Mouse (Mus musculus) kidney, adult 9 months (tissue): Measurements from ENCODE around the gene Atp2a2.
A peak's percentile ranks its signal among the peaks of the same experiment; 100 is the strongest.

Source experiments
- DNase-seq: peaks from one replicate; pipeline ENCODE4 v3.0.0; 2022

The Atp2a2 gene

DNA sequence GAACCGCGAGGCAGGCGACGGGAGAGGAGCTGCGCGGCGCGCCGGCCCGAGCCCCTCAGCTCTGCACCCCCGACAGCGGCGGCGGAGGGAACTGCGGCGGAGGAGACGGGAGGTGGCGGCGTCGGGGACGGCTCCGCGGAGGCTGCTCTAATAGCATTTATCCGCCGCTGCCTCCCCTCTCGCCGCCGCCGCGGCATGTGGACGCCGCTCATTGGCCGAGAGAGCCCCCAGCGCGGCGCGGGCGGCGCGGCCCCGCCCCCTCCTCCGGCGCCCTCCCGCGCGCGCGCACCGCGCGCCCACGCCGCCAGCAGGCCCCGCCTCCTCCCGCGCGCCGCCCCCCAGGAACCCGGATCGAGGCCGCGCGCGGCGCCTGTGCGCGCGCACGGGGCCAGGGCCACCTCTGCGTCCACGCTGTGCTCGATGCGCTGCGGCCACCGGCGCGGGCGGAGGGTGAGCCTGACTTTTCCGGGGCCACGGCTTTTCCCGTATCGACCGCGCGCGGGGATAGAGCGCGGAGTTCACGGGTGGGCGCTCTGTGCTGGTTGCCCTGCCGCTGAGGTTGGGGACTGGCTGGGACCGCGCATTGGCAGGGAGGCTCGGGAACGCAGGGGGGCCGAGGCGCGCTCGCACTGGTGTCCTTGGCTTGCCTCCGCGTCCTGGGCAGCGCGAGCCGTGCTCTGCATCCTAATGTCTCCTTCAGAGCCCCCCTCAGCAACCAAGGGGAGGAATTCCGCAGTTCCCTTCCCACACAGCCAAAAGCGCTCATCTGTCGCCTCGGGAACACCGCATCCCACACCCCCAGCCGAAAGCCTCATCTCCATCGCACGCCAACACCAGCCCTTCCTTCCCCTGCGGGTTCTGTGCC, at the start of gene Atp2a2:
Gene Atp2a2, minus strand, starts transcription at position 149 of the 865 bp plus-strand sequence.
- peak; percentile 92 for DNase-seq

DNA sequence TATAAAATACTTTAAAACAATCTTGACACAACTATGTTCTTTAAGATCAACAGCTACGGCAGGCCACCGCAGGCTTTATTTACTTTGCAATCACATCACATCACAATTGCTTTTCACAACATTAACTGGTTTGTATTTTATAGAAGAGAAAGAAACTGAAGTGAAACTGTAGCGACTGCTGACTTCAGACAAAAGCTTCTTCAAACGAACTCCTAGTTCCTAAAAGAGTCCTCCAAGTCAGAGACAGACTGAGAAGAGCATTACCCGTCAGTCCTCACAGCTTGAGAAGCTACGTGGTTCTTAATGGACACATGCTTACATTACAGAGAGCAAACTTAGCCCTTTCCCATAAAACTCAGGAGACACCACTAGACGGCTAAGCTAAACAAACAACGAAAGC, 48.4 kb upstream of the Atp2a2 start:
- DNase-seq: no peak

DNA sequence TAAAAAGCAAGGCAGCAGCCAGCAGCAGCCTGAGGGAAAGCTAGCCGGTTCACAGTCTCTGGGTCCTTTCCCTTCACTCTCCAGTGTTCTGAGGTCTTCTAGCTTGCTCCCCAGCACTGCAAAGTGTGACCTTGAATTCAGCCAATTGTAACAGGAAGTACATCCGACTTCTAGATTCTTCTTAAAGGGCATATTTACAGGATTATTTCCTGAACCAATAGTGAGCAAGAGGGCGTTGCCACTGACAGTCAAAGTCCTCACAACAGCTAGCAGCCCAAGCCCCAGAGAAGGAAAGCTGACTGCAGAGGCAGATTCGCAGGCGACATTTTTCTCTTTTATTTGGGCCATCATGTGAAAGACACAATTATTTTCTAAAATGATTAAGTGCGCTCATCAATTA, 46.6 kb upstream of the Atp2a2 start:
- DNase-seq: peak; percentile 77

DNA sequence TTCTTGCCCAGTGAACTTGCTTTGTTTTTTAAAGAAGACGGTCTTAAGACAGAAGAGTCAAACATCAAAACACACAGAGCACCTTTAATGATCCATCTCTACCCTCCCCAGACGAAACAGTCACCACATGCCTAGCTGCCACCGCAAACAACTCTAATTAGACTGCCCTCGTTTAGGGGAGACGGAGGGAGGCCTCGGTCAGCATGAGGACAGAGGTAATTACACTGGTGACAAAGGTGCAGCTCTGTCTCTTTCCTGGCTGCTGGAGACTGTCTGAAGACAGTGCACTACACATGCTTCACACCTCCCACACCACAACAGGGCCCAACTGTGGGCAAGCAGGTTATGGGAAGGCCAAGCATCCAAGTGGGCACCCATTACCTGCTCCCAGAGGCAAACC, 45.8 kb upstream of the Atp2a2 start:
- peak; percentile 26 for DNase-seq

DNA sequence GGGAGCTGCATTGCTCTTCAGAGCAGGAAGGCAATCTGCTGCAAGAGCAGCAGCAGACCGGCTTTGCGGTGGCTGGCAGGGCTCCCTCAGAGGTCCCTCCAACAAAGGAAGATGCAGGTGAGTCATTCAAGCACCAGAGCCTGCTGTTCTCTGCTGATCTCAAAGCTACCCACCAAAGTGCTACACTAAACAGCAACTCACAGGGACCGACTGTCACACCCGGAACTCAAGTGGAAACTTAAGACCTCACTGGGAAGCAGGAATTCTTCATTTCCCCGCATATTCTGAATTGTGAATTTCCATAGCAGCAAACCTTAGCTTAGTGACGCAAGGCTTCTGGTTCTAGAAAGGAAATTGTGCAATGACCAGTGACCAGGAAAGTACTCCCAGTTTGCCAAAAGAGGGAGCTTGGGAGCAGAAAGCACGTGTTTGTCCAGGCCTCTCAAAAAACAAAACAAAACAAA, 45.3 kb upstream of the Atp2a2 start:
- peak; percentile 78 for DNase-seq

DNA sequence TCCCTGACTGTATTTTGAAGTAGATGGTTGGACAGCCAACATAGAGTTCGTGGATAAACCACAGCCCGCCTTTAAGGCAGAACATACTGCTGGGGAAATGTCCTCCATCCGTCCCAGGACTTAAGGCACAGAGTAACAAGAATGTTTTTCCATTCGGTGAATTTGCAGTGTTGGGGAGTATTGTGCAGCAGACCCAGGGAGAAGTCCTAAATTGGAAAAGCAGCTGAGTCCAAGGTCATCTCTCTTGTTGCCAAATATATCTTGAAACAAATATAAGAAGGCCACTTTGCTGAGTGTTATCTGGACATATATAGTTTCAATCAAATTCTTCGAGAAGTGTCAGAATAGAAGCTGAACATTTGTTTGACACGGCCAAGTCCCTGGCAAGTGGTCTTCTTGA, 41.4 kb upstream of the Atp2a2 start:
- DNase-seq: no peak

DNA sequence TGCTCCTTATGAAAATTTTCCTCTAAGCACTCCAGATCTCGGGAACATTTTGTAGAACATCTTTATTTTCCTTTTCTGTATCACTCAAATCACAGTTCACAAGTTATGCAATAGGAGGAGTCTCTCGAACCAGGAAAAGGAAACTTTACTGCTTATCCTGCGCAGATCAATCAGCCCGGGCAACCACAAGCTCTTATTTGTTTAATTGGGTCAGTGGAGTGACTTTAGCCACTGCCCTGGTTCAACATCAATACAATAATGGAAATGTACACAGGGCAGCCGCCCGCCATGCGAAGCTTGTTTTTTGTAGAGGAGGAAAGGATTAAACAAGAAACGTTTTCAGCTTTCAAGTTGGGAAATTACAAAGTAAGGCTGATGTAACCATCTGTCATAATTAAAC, 39.8 kb upstream of the Atp2a2 start:
- no peak for DNase-seq

DNA sequence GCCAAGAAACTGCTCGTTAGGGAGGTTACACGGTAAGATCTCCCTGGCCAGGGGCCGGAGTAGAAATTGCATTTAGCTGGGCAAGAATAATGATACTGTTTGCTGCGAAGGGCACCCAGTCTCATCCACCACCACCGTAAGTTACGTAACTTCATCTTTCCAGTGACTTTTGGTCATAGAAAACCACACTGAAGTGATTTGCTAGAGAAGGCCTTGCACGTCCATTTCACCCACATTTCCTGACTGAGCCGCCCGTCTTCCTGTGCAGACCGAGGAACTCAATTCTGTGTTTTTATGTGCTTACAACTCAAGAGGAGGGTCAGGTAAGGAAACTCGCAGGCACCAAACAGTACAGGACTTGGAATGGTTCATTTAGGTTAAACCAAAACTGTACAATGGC, 36.1 kb upstream of the Atp2a2 start:
- DNase-seq: no peak

DNA sequence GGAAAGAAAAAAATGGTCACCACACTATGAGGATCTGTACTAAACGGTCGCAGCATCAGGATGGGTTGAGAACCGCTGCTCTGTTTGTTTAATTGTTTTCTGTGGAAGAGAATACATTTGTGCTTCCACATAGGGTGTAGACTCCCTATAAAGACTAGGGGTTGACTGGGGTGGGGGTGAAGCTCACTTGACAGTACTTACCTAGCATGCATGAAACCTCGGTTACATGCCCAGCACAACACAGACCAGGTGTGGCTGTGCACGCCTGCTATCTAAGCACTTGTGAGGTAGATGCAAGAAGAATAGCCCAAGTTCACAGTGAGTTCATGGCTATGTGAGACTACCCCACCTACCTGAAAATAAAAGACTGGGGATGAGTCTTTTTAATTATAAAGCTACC, 35.6 kb upstream of the Atp2a2 start:
- no peak for DNase-seq

DNA sequence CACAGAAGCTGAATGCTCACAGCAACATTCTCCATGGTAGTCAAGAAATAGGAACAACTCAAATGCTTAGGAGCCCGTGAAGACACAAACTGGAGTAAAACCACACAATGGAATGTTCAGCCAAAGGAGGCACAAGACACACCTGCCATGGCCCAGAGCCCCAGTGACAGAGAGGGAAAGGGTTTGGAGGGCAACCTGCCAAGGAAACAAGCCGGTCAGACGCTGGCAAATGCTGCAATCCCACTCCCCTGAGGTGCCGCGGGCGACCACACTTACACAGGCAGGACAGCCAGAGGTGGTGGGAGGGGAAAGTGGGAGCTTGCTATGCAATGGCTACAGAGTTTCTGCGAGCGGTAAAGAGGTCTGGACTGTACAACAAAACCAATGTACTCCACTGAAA, 31.9 kb upstream of the Atp2a2 start:
- DNase-seq: no peak

DNA sequence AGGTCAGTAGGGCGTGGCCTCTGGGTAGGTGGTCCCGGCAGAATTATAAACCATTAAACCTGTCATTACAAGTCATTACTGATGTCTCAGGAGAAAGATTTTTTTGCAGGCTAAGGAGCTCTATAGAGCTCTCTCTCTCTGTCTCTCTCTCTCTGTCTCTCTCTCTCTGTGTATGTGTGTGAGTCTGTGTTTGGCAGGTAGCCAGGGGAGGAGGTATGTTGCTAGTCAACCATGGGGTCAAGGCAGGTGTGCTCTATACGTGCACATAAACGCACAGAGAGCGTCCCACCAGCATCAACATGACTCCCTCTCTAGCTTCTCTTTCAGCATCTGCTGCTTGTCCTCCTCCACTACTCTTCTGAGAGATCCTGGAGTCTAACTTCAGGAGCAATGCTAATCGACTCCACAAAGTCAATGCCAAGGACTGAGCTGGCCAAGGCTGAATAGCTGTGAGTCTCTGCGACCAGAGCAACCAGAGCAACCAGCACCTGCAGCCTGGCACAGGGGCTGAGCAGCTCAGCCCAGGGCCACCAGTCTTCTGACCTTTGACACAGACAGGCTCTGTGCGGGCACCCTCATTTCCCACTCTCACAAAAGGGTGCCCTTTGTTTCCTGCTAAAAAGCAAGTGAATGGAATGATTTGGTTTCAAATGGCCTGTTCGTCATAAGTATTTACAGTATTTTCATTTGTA, 28.0 kb upstream of the Atp2a2 start:
- no peak for DNase-seq

DNA sequence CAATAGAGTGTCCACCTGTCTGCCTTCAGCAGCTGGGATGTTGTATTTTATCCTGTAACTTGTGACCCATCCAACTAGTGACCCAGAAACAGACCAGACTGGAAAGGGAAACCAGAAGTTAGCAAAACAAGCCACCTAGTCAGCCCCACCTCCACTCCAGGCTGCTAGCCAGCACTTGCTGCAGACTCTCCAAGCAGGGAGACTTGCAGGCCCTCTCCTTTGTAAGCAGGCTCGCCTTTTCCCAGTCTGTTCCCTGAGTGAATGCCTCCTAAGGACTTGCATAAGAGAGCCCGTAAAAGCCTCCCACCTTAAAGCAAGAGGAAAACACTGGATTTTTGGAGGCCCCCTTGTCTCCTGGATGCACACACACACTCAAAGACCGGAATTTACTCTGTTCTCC, 27.3 kb upstream of the Atp2a2 start:
- peak; percentile 95 for DNase-seq

DNA sequence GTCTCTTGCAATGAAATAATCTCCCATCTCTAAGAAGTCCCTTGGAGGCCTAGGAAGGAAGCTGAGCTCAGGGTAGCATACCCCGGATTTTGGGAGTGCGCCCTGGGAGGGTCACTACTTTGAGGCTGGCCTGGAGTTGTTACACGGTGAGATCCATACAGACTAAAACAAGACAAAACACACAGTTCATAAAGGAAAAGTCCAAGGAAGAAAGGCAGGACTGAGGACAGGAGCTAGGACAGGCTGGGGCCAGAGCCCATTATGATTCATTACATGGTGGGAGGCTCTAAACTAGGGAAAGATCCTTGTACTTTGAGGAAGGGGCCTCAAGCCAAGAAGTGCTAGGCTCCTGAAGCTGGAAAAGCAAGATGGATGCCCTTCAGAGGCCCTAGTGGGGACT, 26.6 kb upstream of the Atp2a2 start:
- no peak for DNase-seq

DNA sequence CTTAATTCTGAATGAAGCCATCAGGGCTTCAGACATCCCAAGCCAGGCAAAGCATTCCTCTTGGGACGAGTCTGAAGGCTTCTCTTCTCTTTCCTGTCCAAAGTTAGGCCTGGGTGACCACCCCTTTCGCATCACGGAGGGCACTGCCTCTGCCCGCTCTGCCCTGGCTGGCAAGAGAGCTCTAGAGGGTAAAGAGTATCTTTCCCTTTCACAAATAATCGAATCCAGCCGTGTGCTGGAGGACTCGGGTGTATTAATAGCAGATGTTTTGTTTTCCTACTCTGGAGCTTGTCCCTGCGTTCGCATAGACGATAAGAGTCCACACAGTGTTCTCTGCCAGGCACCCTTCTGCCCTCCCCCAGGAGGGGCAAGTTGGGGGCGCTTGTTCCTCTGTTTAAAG, 25.7 kb upstream of the Atp2a2 start:
- DNase-seq: no peak

DNA sequence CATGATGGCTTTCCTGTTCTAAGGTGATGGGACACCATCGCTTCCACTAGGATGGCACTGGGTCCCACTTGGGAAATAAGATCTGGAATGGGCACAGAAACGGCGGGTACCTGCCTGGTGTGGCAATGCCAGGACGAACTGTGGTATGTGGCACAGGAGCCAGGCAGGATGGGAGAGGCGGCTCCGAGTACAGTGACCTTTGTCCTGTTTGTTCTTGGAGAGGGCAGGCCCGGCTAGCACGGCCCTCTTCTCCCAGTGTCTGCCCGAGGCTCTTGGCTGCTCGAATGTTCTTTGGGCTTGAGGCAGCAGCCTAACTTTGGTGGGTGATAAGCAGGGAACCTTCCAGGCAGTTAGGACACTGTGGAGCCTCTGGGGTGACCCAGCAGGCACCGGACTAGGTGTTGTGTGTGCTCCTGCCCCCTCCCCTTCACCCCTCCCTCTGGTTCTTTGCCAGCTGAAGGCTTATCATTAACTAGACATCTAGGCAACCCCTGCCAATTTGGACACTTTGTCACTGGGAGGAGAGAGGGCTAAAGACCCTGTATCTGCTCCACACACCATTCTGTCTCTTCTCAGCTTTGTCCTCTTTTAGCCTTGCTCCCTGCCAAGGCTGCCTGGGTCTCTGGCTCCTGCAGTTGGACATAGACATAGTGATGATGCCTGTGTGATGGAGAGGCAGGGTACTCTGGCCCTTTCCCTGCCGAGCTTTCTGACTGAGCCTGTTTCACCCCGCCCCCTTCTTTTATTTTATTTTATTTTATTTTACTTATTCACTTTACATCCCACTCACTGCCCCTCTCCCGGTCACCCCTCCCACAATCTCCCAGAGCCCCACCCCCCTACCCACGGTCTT, 25.1 kb upstream of the Atp2a2 start:
- peak; percentile 92 for DNase-seq

DNA sequence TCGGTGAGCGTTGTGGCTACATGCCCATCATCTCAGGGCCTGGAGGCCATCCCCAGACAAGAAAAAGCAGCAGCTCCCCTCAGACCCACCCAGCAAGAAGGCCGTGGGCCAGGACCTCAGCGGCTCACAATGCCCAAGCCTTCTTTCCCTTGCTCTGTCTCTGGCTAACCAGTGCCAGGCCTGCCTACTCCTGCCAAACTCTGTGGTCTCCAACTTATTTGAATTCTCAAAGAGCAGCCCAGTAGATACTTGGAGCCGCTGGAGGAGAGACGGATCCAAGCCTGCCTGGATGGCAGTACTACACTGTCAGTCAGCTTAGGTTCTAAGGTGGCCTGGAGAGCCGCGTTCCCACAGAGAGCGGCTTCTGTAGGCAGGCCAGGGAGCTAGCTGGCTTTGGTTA, 24.4 kb upstream of the Atp2a2 start:
- peak; percentile 54 for DNase-seq

DNA sequence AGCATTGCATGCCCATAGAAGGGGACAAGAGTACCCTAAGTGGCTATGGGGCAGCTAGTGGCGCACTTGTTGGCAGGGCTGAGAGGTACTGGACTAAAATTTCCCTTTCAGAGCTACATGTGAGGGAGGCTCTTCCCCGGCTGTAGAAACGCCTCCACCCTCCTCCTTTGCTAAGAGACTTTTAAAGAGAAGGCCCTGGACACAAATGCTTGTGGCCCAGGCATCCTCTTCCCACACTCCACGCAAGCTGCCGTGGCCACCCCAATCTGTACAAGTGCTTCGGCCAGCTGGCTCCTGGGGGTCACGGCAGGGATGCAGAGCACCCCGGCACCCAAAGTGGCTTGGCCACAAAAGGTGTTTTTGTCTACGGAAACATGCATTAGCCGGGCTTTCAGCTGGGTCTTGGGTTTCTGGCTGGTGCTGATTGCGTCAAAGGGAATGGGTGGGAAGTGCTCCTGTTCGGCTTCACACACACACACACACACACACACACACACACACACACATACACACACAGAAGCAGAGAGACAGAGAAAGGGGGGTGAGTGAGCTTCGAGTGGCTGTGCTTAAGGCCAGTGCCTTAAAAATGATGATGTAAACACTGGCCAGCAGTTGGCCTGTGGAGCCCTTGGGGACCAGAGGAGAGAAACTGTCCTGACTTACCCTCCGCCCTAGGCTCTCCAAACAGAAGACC, 23.4 kb upstream of the Atp2a2 start:
- DNase-seq: no peak

DNA sequence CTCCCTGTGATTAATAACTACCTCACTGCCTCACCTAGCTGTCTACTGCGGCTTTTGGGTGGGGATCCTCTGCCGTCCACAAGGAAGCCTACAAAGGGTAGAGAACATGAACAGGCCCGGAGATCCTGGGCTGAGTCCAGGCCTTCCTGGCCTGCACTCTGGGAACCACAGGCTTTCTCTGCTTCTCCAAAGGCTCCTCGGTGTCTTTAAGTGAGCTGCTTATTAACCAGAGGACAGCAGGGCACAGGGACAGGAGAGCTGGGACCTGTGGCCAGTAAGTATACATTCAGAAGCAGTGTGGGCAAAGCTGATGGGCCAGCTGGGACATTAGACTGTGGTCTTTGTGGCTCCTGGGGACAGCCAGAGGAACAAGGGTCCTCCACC, 22.8 kb upstream of the Atp2a2 start:
- peak; percentile 81 for DNase-seq

DNA sequence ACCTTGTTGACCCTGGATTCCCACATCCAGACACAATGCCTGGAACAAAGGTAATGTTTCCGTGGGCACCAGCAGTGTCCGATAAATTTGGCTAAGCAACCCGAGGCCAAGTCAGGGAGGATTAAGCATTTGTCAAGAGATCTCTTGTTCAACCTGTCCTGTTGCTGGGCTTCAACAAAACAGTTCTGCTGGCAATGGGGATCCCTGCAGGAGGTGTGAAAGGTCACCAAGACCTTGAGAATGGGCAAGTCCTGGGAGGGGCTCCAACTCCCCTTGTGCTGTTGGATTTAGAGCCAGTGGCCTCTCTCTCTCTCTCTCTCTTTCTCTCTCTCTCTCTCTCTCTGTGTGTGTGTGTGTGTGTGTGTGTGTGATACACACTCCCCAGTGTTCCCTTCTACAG, 22.2 kb upstream of the Atp2a2 start:
- peak; percentile 43 for DNase-seq

DNA sequence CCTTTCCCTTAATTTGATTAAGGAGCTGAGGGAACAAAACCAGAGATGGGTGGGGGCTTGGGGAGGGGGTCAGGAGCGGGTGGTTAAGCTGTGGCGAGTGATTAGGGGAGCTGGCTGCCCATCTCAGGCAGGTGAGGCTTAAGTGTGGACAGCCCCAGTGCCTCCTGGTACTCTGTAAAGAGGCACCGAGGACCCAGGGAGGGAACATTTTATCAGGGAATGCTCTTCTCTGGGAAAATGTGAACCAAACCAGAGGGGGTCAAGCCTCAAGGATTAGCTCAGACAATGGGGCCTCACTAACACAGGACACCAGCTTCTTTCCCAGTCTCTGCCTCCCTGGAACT, 19.1 kb upstream of the Atp2a2 start:
- DNase-seq: no peak

DNA sequence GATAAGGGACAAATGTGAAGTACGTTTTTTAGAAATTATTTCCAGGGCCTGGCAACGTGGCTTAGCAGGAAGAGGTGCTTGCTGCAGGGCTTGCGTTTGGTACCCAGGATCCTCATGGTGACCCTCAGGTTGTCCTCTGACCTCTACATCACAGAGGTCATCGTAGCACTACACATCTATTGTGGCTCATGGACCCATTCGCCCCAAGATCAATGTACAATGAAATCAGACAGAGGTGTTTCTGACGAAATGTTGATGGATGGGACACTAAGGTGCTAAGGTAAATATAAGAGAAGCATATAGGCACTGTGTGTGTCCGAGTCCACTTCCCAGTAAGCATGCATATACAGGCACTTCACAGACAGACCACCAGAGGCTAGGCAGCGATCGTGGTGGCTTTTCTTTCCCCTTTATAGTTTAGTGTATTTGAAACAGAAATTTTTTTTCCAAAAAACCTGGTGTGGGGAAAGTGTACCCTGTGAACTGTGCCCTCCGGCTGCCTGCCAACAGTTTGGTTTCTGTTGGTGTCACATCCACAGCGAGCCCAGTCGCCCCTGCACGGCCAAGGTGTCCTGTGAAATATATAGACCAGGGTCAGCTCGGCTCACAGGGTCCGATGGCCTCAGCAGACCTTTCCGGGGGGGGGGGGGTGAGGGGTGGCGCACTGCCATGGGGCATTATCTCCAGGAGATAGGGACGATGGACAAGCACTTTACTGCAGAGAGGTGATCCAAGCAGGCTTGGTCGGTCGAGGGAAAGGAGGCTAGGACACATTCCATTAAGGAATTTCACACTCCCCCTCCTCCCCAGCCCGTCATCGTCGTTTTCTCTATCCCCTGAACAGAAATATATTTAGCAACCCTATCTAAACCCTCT, 18.5 kb upstream of the Atp2a2 start:
- no peak for DNase-seq
